Mouse (Mus musculus): ENCODE results near the gene Pqlc2. TPM values are rescaled to one million over a fixed set of nuclear protein-coding genes. Genes with fewer than 3 reads are reported as not detected.
A peak's percentile ranks its signal among the peaks of the same experiment; 100 is the strongest.

The Pqlc2 gene
- total and polyA plus RNA-seq, 2 experiments from 2014 or later, result 10.9 to 26.5 TPM

GRCm38 (mm10) chr4:139334631-139335295, 24.3 kb upstream of the Pqlc2 start:
- ATAC-seq (ENCODE audit: low FRiP score), result no peak
- Histone ChIP-seq H3K4me3 (ENCODE audit: low read depth, low read length) (no peak overlapping the region), H3K9me3 (ENCODE audit: low read length) (no peaks in the 10 kb centered on the region), H3K9ac (replicated peaks; ENCODE audit: low read length, poor library complexity, severe bottlenecking) (no peak overlapping the region), H3K36me3 (ENCODE audit: insufficient read depth, low read length) (no peaks in the 10 kb centered on the region), H3K27me3 (ENCODE audit: insufficient read depth, low read length) (peaks cover 5% of the 10 kb centered on the region; the same call in 1 of the 2 replicates), H3K27ac (ENCODE audit: low read depth, low read length) (no peak overlapping the region), H3K4me1 (ENCODE audit: insufficient read depth, low read length) (no peaks in the 10 kb centered on the region), H3K4me2 (ENCODE audit: low read depth, low read length, poor library complexity, severe bottlenecking) (no peak overlapping the region)
- 81% methylated on average over 6 of the region's 9 CpGs for WGBS
- no peak for DNase-seq (ENCODE audit: low spot score)
- no peak for TF ChIP-seq CTCF (IDR thresholded peaks at IDR 0.05)

- no peak for ATAC-seq (ENCODE audit: low FRiP score)
- peak; percentile 71 for DNase-seq (ENCODE audit: low spot score)
- Histone ChIP-seq H3K9ac (replicated peaks; ENCODE audit: low read length, poor library complexity, severe bottlenecking) (no peak overlapping the region), H3K27me3 (ENCODE audit: insufficient read depth, low read length) (no peaks in the 10 kb centered on the region), H3K9me3 (ENCODE audit: low read length) (no peaks in the 10 kb centered on the region), H3K27ac (ENCODE audit: low read depth, low read length) (no peak overlapping the region), H3K4me2 (ENCODE audit: low read depth, low read length, poor library complexity, severe bottlenecking) (no peak overlapping the region), H3K4me3 (ENCODE audit: low read depth, low read length) (no peak overlapping the region), H3K36me3 (ENCODE audit: insufficient read depth, low read length) (no peaks in the 10 kb centered on the region), H3K4me1 (ENCODE audit: insufficient read depth, low read length) (no peaks in the 10 kb centered on the region)
- WGBS, result 14% methylated on average over 10 of the region's 10 CpGs
- peak; percentile 67 for TF ChIP-seq CTCF (IDR thresholded peaks at IDR 0.05)
Measured at GRCm38 (mm10) chr4:139330605-139331004, 20.1 kb upstream of the Pqlc2 start.

GRCm38 (mm10) chr4:139319740-139320139, 9.2 kb upstream of the Pqlc2 start:
- WGBS, result 88% methylated on average over 4 of the region's 4 CpGs
- no peak overlapping the region for H3K4me2 ChIP-seq (ENCODE audit: low read depth, low read length, poor library complexity, severe bottlenecking)
- H3K27ac ChIP-seq (ENCODE audit: low read depth, low read length), result no peak overlapping the region
- no peak for TF ChIP-seq CTCF (IDR thresholded peaks at IDR 0.05)
- no peaks in the 10 kb centered on the region for H3K4me1 ChIP-seq (ENCODE audit: insufficient read depth, low read length)
- no peak overlapping the region for H3K4me3 ChIP-seq (ENCODE audit: low read depth, low read length)
- no peaks in the 10 kb centered on the region for H3K27me3 ChIP-seq (ENCODE audit: insufficient read depth, low read length)
- no peak overlapping the region for H3K9ac ChIP-seq (replicated peaks; ENCODE audit: low read length, poor library complexity, severe bottlenecking)
- peaks cover 14% of the 10 kb centered on the region for H3K36me3 ChIP-seq (ENCODE audit: insufficient read depth, low read length)
- ATAC-seq (ENCODE audit: low FRiP score) (no peak), DNase-seq (ENCODE audit: low spot score) (no peak)
- no peaks in the 10 kb centered on the region for H3K9me3 ChIP-seq (ENCODE audit: low read length)

- H3K9ac ChIP-seq (replicated peaks; ENCODE audit: low read length, poor library complexity, severe bottlenecking), result no peak overlapping the region
- WGBS, result 94% methylated on average over 11 of the region's 11 CpGs
- no peak for DNase-seq (ENCODE audit: low spot score)
Measured at GRCm38 (mm10) chr4:139318449-139318848, 7.9 kb upstream of the Pqlc2 start.

GRCm38 (mm10) chr4:139312632-139313031, 2.1 kb upstream of the Pqlc2 start:
- Histone ChIP-seq H3K27ac (ENCODE audit: low read depth, low read length) (no peak overlapping the region), H3K36me3 (ENCODE audit: insufficient read depth, low read length) (peaks cover 11% of the 10 kb centered on the region), H3K9me3 (ENCODE audit: low read length) (no peaks in the 10 kb centered on the region), H3K9ac (replicated peaks; ENCODE audit: low read length, poor library complexity, severe bottlenecking) (no peak overlapping the region), H3K4me3 (ENCODE audit: low read depth, low read length) (no peak overlapping the region), H3K4me2 (ENCODE audit: low read depth, low read length, poor library complexity, severe bottlenecking) (no peak overlapping the region), H3K27me3 (ENCODE audit: insufficient read depth, low read length) (no peaks in the 10 kb centered on the region), H3K4me1 (ENCODE audit: insufficient read depth, low read length) (peaks cover 13% of the 10 kb centered on the region; the same call in 1 of the 2 replicates)
- TF ChIP-seq CTCF (IDR thresholded peaks at IDR 0.05), result peak; percentile 66
- ATAC-seq (ENCODE audit: low FRiP score), result no peak
- DNase-seq (ENCODE audit: low spot score), result peak; percentile 32
- 71% methylated on average over 4 of the region's 4 CpGs for WGBS

More at GRCm38 (mm10) chr4:139318449-139318848, 7.9 kb upstream of the Pqlc2 start:
- H3K9me3 ChIP-seq (ENCODE audit: low read length), result no peaks in the 10 kb centered on the region
- H3K27me3 ChIP-seq (ENCODE audit: insufficient read depth, low read length), result no peaks in the 10 kb centered on the region
- no peak overlapping the region for H3K27ac ChIP-seq (ENCODE audit: low read depth, low read length)
- no peaks in the 10 kb centered on the region for H3K4me1 ChIP-seq (ENCODE audit: insufficient read depth, low read length)
- peaks cover 18% of the 10 kb centered on the region for H3K36me3 ChIP-seq (ENCODE audit: insufficient read depth, low read length)
- no peak overlapping the region for H3K4me3 ChIP-seq (ENCODE audit: low read depth, low read length)
- no peak overlapping the region for H3K4me2 ChIP-seq (ENCODE audit: low read depth, low read length, poor library complexity, severe bottlenecking)
- no peak for TF ChIP-seq CTCF (IDR thresholded peaks at IDR 0.05)
- no peak for ATAC-seq (ENCODE audit: low FRiP score)

- no peak for DNase-seq (ENCODE audit: low spot score)
- ATAC-seq (ENCODE audit: low FRiP score), result no peak
- H3K4me2 ChIP-seq (ENCODE audit: low read depth, low read length, poor library complexity, severe bottlenecking), result peak overlapping the region; percentile 92
- no peaks in the 10 kb centered on the region for H3K27me3 ChIP-seq (ENCODE audit: insufficient read depth, low read length)
- H3K9me3 ChIP-seq (ENCODE audit: low read length), result no peaks in the 10 kb centered on the region
- H3K27ac ChIP-seq (ENCODE audit: low read depth, low read length), result no peak overlapping the region
- peaks cover 13% of the 10 kb centered on the region; the same call in 1 of the 2 replicates for H3K4me1 ChIP-seq (ENCODE audit: insufficient read depth, low read length)
- TF ChIP-seq CTCF (IDR thresholded peaks at IDR 0.05), result no peak
- H3K4me3 ChIP-seq (ENCODE audit: low read depth, low read length), result peak overlapping the region; percentile 91
- H3K36me3 ChIP-seq (ENCODE audit: insufficient read depth, low read length), result peaks cover 11% of the 10 kb centered on the region
- H3K9ac ChIP-seq (replicated peaks; ENCODE audit: low read length, poor library complexity, severe bottlenecking), result peak overlapping the region; percentile 80
- WGBS, result 20% methylated on average over 14 of the region's 14 CpGs
Measured at GRCm38 (mm10) chr4:139311707-139312106, 1.2 kb upstream of the Pqlc2 start.
